Mouse (Mus musculus): ENCODE results near the gene Ntf3.

DNA sequence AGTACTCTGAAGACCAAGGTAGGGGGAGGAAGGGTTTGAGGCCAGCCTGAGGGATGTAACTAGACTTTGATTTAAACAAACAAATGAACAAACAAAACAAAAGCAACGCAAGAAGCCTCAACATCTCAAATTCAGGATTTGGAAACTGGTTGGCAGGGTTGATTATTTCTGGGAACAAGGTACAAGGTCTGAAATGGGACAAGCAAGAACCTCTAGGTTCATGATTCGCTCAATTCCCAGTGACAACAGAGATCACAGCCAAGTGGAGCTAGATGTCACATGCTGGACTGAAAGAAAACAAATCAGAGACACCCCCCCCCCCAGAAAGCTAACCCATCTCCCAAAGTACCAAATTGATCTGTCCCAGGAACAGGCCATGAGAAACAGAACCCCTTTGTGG, 57.9 kb downstream of the Ntf3 start:
- TF ChIP-seq CTCF (IDR thresholded peaks at IDR 0.05; ENCODE audit: control insufficient read depth, insufficient read depth, low read length) (no peak), POLR2A (IDR thresholded peaks at IDR 0.05; ENCODE audit: borderline replicate concordance, control insufficient read depth, low read depth, low read length) (no peak)

Data from bone marrow, adult 2 months (tissue).